Mouse (Mus musculus) MEL (cell line): ENCODE results near the gene Dppa4. TPM values are rescaled to one million over a fixed set of nuclear protein-coding genes. Genes with fewer than 3 reads are reported as not detected.

ENCODE experiments used
- DNase-seq: peaks from one replicate; pipeline ENCODE4 v3.0.0; 2011; ENCODE audit warnings: low read depth, low spot score
- H3K27ac ChIP-seq: 2 replicates; pipeline ENCODE4 v1.5.1; 2012; ENCODE audit warnings: low read depth, mild to moderate bottlenecking, control low read depth, low read length, moderate library complexity; ENCODE audit not compliant: control insufficient read depth
- H3K27me3 ChIP-seq, 2 experiments: fragments of 150-350 bp in 1 of 2; sonication (generic) in 1 of 2; 2 replicates each; pipeline ENCODE4 v1.6.1; 2012; ENCODE audit warnings: low read length in 2 of 2, mild to moderate bottlenecking in 2 of 2, improper control_type of control experiment in 1 of 2, moderate library complexity in 1 of 2; ENCODE audit not compliant: insufficient read depth in 2 of 2, control insufficient read depth in 1 of 2
- H3K36me3 ChIP-seq, 2 experiments: 2 replicates each; pipeline ENCODE4 v1.6.1; 2012 to 2014; ENCODE audit warnings: low read length in 2 of 2, improper control_type of control experiment in 1 of 2, inconsistent platforms in 1 of 2, mild to moderate bottlenecking in 1 of 2; ENCODE audit not compliant: insufficient read depth in 2 of 2, control insufficient read depth in 1 of 2
- H3K4me1 ChIP-seq, 2 experiments: fragments of 150-350 bp in 1 of 2; sonication (generic) in 1 of 2; 2 replicates each; pipeline ENCODE4 v1.6.1; 2012; ENCODE audit warnings: low read length in 2 of 2, improper control_type of control experiment in 1 of 2, mild to moderate bottlenecking in 1 of 2; ENCODE audit not compliant: insufficient read depth in 2 of 2, control insufficient read depth in 1 of 2
- H3K4me3 ChIP-seq, 2 experiments: fragments of 150-350 bp in 1 of 2; sonication (generic) in 1 of 2; 2 replicates each; pipeline ENCODE4 v1.5.1; 2012; ENCODE audit warnings: low read depth in 2 of 2, low read length in 2 of 2, mild to moderate bottlenecking in 2 of 2, moderate library complexity in 2 of 2, control low read depth in 1 of 2, improper control_type of control experiment in 1 of 2; ENCODE audit not compliant: control insufficient read depth in 1 of 2, insufficient read depth in 1 of 2
- H3K79me2 ChIP-seq: 2 replicates; pipeline ENCODE4 v1.6.1; 2012; ENCODE audit warnings: mild to moderate bottlenecking, low read length, moderate library complexity; ENCODE audit not compliant: control insufficient read depth, poor library complexity, insufficient read depth
- H3K9ac ChIP-seq: 2 replicates; pipeline ENCODE4 v1.6.1; 2012; ENCODE audit warnings: low read depth, mild to moderate bottlenecking, control low read depth, low read length, moderate library complexity; ENCODE audit not compliant: control insufficient read depth, poor library complexity, severe bottlenecking
- H3K9me3 ChIP-seq: fragments of 150-350 bp; sonication (generic); replicated peaks from 2 replicates; pipeline ENCODE4 v1.6.1; 2012; ENCODE audit warnings: mild to moderate bottlenecking, low read length, improper control_type of control experiment, moderate library complexity; ENCODE audit not compliant: insufficient read depth
- E2F4 ChIP-seq: IDR thresholded peaks from 2 replicates; pipeline ENCODE4 v1.6.1; 2011; ENCODE audit warnings: low read depth, low read length, improper control_type of control experiment, borderline replicate concordance
- ELF1 ChIP-seq: IDR thresholded peaks from 2 replicates; pipeline ENCODE4 v1.6.1; 2014; ENCODE audit warnings: low read depth, mild to moderate bottlenecking, inconsistent platforms, low read length, improper control_type of control experiment, moderate library complexity
- GATA1 ChIP-seq: IDR thresholded peaks from 2 replicates; pipeline ENCODE4 v1.6.1; 2011; ENCODE audit warnings: low read depth, low read length, improper control_type of control experiment
- JUND ChIP-seq: IDR thresholded peaks from 2 replicates; pipeline ENCODE4 v1.6.1; 2011; ENCODE audit warnings: low read depth, mild to moderate bottlenecking, improper control_type of control experiment, low read length
- KAT2A ChIP-seq: conservative IDR thresholded peaks from 2 replicates; pipeline ENCODE4 v1.6.1; 2012; ENCODE audit warnings: low read depth, low read length, improper control_type of control experiment, inconsistent platforms
- MAX ChIP-seq: IDR thresholded peaks from 2 replicates; pipeline ENCODE4 v1.6.1; 2011; ENCODE audit warnings: low read length, improper control_type of control experiment
- MEF2A ChIP-seq: IDR thresholded peaks from 2 replicates; pipeline ENCODE4 v1.6.1; 2014; ENCODE audit warnings: low read depth, mild to moderate bottlenecking, inconsistent platforms, low read length, improper control_type of control experiment; ENCODE audit not compliant: poor library complexity, insufficient replicate concordance, severe bottlenecking; ENCODE audit errors: extremely low read depth
- MXI1 ChIP-seq: IDR thresholded peaks from 2 replicates; pipeline ENCODE4 v1.6.1; 2011; ENCODE audit warnings: mild to moderate bottlenecking, low read depth, low read length, improper control_type of control experiment
- MYC ChIP-seq: IDR thresholded peaks from 2 replicates; pipeline ENCODE4 v1.6.1; 2011; ENCODE audit warnings: low read depth, mild to moderate bottlenecking, low read length, improper control_type of control experiment, moderate library complexity
- NELFE ChIP-seq: IDR thresholded peaks from 2 replicates; pipeline ENCODE4 v1.6.1; 2011; ENCODE audit warnings: low read depth, low read length, improper control_type of control experiment
- NRF1 ChIP-seq: IDR thresholded peaks from 2 replicates; pipeline ENCODE4 v1.6.1; 2014; ENCODE audit warnings: low read depth, mild to moderate bottlenecking, inconsistent platforms, low read length, improper control_type of control experiment, moderate library complexity; ENCODE audit not compliant: poor library complexity, insufficient read depth, severe bottlenecking
- POLR2A ChIP-seq, 2 experiments: IDR thresholded peaks; 2 replicates each; pipeline ENCODE4 v1.6.1; 2011 to 2012; ENCODE audit warnings: low read length in 2 of 2, mild to moderate bottlenecking in 2 of 2, control low read depth in 1 of 2, improper control_type of control experiment in 1 of 2, low read depth in 1 of 2, moderate library complexity in 1 of 2; ENCODE audit not compliant: control insufficient read depth in 1 of 2, insufficient read depth in 1 of 2, poor library complexity in 1 of 2
- POLR2AphosphoS2 ChIP-seq: IDR thresholded peaks from 2 replicates; pipeline ENCODE4 v1.6.1; 2011; ENCODE audit warnings: low read length, improper control_type of control experiment
- RAD21 ChIP-seq: IDR thresholded peaks from 2 replicates; pipeline ENCODE4 v1.6.1; 2011; ENCODE audit warnings: mild to moderate bottlenecking, low read depth, low read length, improper control_type of control experiment
- RCOR1 ChIP-seq: IDR thresholded peaks from 2 replicates; pipeline ENCODE4 v1.6.1; 2012; ENCODE audit warnings: low read depth, mild to moderate bottlenecking, inconsistent platforms, low read length, improper control_type of control experiment
- SIN3A ChIP-seq: IDR thresholded peaks from 2 replicates; pipeline ENCODE4 v1.6.1; 2012; ENCODE audit warnings: low read length, improper control_type of control experiment, inconsistent platforms
- SMC3 ChIP-seq: IDR thresholded peaks from 2 replicates; pipeline ENCODE4 v1.6.1; 2011; ENCODE audit warnings: low read depth, low read length, improper control_type of control experiment
- TAL1 ChIP-seq: IDR thresholded peaks from 2 replicates; pipeline ENCODE4 v1.6.1; 2012; ENCODE audit warnings: mild to moderate bottlenecking, inconsistent platforms, low read length, moderate library complexity, mixed read lengths
- TBP ChIP-seq: IDR thresholded peaks from 2 replicates; pipeline ENCODE4 v1.8.0; 2011; ENCODE audit warnings: low read depth, low read length, improper control_type of control experiment
- TCF12 ChIP-seq: IDR thresholded peaks from 2 replicates; pipeline ENCODE4 v1.6.1; 2014; ENCODE audit warnings: low read depth, mild to moderate bottlenecking, inconsistent platforms, low read length, improper control_type of control experiment, moderate library complexity
- UBTF ChIP-seq: IDR thresholded peaks from 2 replicates; pipeline ENCODE4 v1.6.1; 2012; ENCODE audit warnings: low read depth, mild to moderate bottlenecking, inconsistent platforms, low read length, improper control_type of control experiment, moderate library complexity, borderline replicate concordance; ENCODE audit not compliant: insufficient read depth
- USF1 ChIP-seq: IDR thresholded peaks from 2 replicates; pipeline ENCODE4 v1.6.1; 2014; ENCODE audit warnings: low read depth, mild to moderate bottlenecking, inconsistent platforms, low read length, improper control_type of control experiment, moderate library complexity
- ZKSCAN1 ChIP-seq: IDR thresholded peaks from 2 replicates; pipeline ENCODE4 v1.6.1; 2012; ENCODE audit warnings: low read depth, mild to moderate bottlenecking, inconsistent platforms, low read length, improper control_type of control experiment, moderate library complexity
- ZMIZ1 ChIP-seq: IDR thresholded peaks from 2 replicates; pipeline ENCODE4 v1.6.1; 2012; ENCODE audit warnings: low read depth, mild to moderate bottlenecking, inconsistent platforms, low read length, improper control_type of control experiment, moderate library complexity
- ZNF384 ChIP-seq: IDR thresholded peaks from 2 replicates; pipeline ENCODE4 v1.6.1; 2012; ENCODE audit warnings: low read depth, mild to moderate bottlenecking, inconsistent platforms, low read length, improper control_type of control experiment
- polyA plus RNA-seq, 2 experiments: library from polyadenylated mRNA; stranded (reverse) in 1 of 2; unstranded in 1 of 2; fragments of >175 nt in 1 of 2; fragments of >200 nt in 1 of 2; gene quantifications; 2 replicates each; pipeline versions ENCODE4 v1.2.1 to v1.2.4; 2012; ENCODE audit warnings: low replicate concordance in 2 of 2, low read depth in 1 of 2; ENCODE audit not compliant: insufficient read length in 2 of 2, insufficient read depth in 1 of 2, missing spikeins in 1 of 2
- total RNA-seq: library from RNA; depleted of rRNA; stranded (reverse); fragments of 300-350 nt; gene quantifications from 2 replicates; pipeline ENCODE4 v1.2.3, GENCODE M21; 2012

Dppa4 gene
- total and polyA plus RNA-seq, 3 experiments: not detected

DNA sequence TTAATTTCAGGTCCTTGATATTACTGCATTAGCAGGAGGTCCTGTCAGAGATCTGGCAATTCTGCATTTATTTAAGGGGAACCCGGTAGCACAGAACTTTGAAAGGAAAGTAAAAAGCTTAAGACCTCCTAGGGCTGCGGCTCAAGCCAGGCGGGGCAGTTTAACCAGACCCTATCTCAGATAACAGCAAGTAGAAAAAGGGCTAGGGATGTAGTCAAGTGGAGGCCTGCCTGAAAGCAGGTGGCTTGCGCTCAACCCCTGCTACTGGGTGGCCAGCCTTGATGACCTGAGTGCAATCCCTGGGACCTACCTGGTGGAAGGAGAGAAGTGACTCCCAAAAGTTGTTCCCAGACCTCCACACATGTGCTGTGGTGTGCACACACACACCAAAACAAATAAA lies 6.6 kb upstream of the Dppa4 start:
- Histone ChIP-seq H3K36me3 (no peaks in the 10 kb centered on the region), H3K79me2 (no peaks in the 10 kb centered on the region), H3K4me3 (no peak overlapping the region), H3K9me3 (no peaks in the 10 kb centered on the region), H3K4me1 (no peaks in the 10 kb centered on the region), H3K27ac (no peak overlapping the region), H3K27me3 (no peaks in the 10 kb centered on the region), H3K9ac (no peak overlapping the region)
- DNase-seq: no peak
- TF ChIP-seq SMC3 (no peak), TAL1 (no peak), ZMIZ1 (no peak), MAX (no peak), USF1 (no peak), E2F4 (no peak)

DNA sequence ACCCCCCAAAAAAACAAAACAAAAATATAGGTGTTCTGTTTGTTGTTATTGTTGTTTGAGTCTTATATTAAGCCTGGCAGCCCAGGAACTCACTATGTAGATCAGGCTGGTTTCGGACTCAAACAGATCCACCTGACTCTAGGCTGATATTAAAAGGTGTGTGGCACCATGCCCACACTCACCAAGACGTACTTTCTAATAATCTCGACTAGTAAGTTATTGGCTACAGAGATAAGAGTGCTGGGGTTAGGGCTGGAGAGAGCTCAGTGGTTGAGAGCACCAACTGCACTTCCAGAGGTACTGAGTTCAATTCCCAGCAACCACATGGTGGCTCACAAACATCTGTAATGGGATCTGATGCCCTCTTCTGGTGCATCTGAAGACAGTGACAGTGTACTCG lies 2.6 kb upstream of the Dppa4 start:
- H3K36me3 ChIP-seq: no peaks in the 10 kb centered on the region
- H3K79me2 ChIP-seq: no peaks in the 10 kb centered on the region
- H3K4me1 ChIP-seq: no peaks in the 10 kb centered on the region
- no peaks in the 10 kb centered on the region for H3K27me3 ChIP-seq
- DNase-seq: no peak
- no peak overlapping the region for H3K9ac ChIP-seq
- H3K4me3 ChIP-seq: no peak overlapping the region
- no peaks in the 10 kb centered on the region for H3K9me3 ChIP-seq
- no peak overlapping the region for H3K27ac ChIP-seq
- TF ChIP-seq POLR2AphosphoS2: no peak
- TF ChIP-seq TBP: no peak
- no peak for TF ChIP-seq NRF1
- TF ChIP-seq ZMIZ1: no peak
- no peak for TF ChIP-seq POLR2A (IDR thresholded peaks at IDR 0.05; ENCODE audit: control insufficient read depth in 1 of 2, insufficient read depth in 1 of 2, low read depth in 1 of 2, low read length in 2 of 2, poor library complexity in 1 of 2)
- no peak for TF ChIP-seq RCOR1
- no peak for TF ChIP-seq ZKSCAN1
- TF ChIP-seq NELFE: no peak
- no peak for TF ChIP-seq MXI1
- TF ChIP-seq JUND: no peak
- no peak for TF ChIP-seq RAD21
- TF ChIP-seq TCF12: no peak
- TF ChIP-seq, all 39 proteins: peak for 0

DNA sequence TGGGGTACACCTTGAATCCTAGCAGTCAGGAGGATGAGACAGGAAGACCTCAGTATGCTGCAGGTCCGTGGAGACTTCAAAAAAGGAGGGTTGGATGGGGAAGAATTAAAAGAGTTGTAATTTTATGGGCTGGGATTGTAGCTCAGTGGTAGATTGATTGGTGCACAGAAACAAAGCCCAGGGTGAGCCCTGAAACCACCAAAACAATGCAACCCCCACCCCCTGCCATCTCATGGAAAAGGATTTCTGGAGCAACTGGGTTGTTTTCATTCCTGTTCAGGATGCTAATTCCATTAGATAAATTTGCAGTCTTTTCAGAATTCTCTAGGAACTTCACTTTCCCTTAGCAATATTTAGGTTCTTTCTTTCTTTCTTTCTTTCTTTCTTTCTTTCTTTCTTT lies 732 bp upstream of the Dppa4 start:
- no peaks in the 10 kb centered on the region for H3K36me3 ChIP-seq
- H3K9me3 ChIP-seq: no peaks in the 10 kb centered on the region
- H3K27me3 ChIP-seq: no peaks in the 10 kb centered on the region
- H3K79me2 ChIP-seq: no peaks in the 10 kb centered on the region
- H3K4me3 ChIP-seq: no peak overlapping the region
- no peak for DNase-seq
- H3K9ac ChIP-seq: no peak overlapping the region
- TF ChIP-seq RCOR1 (no peak), KAT2A (no peak), POLR2AphosphoS2 (no peak), USF1 (no peak), GATA1 (no peak), TBP (no peak), UBTF (no peak), RAD21 (no peak), MEF2A (no peak), SIN3A (no peak), ZKSCAN1 (no peak), SMC3 (no peak), ELF1 (no peak), JUND (no peak), MYC (no peak), ZNF384 (no peak)
- no peaks in the 10 kb centered on the region for H3K4me1 ChIP-seq
- no peak overlapping the region for H3K27ac ChIP-seq
